Mouse (Mus musculus): ENCODE measurements around the gene Vps8.

GRCm38 (mm10) chr16:21625784-21626634, 203.1 kb downstream of the Vps8 start:
- TF ChIP-seq POLR2AphosphoS2 (IDR thresholded peaks at IDR 0.05; ENCODE audit: insufficient read length, low read depth) = no peak
- TF ChIP-seq POLR2A (IDR thresholded peaks at IDR 0.05; ENCODE audit: insufficient read length, low read depth) = no peak
- TF ChIP-seq TCF12 (IDR thresholded peaks at IDR 0.05; ENCODE audit: insufficient read depth, poor library complexity, severe bottlenecking) = no peak
- TF ChIP-seq E2F4 (IDR thresholded peaks at IDR 0.05; ENCODE audit: insufficient read depth) = no peak
- TF ChIP-seq MYOG (IDR thresholded peaks at IDR 0.05; ENCODE audit: control insufficient read depth in 1 of 3, insufficient read depth in 1 of 3, insufficient read length in 2 of 3, low read depth in 2 of 3) = no peak
- no peak for TF ChIP-seq MAX (IDR thresholded peaks at IDR 0.05; ENCODE audit: low read depth)
